Mouse (Mus musculus): Measurements from ENCODE around the gene Kcna3. TPM values are rescaled to one million over a fixed set of nuclear protein-coding genes. Genes with fewer than 3 reads are reported as not detected.

Gene Kcna3
- polyA plus RNA-seq, 1 experiment = 0.31 TPM

DNA sequence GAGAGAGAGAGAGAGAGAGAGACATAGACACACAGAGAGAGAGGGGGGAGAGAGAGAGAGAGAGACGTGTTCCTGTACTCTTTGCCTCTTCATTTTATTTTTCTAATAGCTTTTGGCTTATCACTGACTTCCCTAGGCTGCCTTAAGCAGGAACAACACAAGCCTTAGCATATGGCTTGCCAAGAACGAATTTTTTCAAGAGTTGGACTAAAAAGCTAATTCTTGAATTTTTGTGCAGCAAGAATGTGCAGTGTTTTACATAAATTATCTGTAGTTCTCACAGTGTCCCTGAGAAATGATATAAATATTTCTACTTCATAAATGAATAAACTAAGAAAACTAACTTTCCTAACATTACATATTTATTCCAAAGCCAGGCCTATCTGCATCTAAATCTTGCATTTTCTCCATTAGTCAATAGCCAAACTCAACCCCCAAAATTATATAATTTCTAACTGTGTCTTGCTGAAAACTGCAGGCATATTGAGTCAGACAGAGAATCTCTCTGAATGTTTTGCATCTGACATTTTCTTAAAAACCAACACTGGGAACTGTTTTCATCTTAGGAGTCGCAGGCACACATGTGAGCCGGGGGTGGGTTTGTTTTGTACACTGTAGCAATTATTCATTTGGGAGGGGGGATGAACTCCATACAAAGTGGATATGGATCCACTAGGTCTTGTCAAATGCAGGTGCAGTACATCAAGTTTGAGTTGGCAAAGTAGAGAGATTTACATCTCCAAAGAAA lies 26.5 kb upstream of the Kcna3 start:
- Histone ChIP-seq H3K4me1 (ENCODE audit: control insufficient read depth, insufficient read depth, low read length) (no peaks in the 10 kb centered on the region), H3K27ac (ENCODE audit: control insufficient read depth, insufficient read depth, low read depth, low read length) (no peak overlapping the region), H3K27me3 (ENCODE audit: control insufficient read depth, insufficient read depth, low read length) (no peaks in the 10 kb centered on the region), H3K4me3 (ENCODE audit: control insufficient read depth, low read depth, low read length) (no peak overlapping the region), H3K36me3 (ENCODE audit: control insufficient read depth, insufficient read depth, low read length) (no peaks in the 10 kb centered on the region)
- TF ChIP-seq POLR2A (IDR thresholded peaks at IDR 0.05; ENCODE audit: control insufficient read depth, low read depth, low read length) (no peak), CTCF (IDR thresholded peaks at IDR 0.05; ENCODE audit: control insufficient read depth, insufficient read depth, insufficient replicate concordance, low read depth, low read length) (no peak)

GRCm38 (mm10) chr3:107018286-107018685 lies 17.7 kb upstream of the Kcna3 start:
- no peak overlapping the region for H3K4me3 ChIP-seq (ENCODE audit: control insufficient read depth, low read depth, low read length)
- H3K36me3 ChIP-seq (ENCODE audit: control insufficient read depth, insufficient read depth, low read length) = no peaks in the 10 kb centered on the region
- TF ChIP-seq CTCF (IDR thresholded peaks at IDR 0.05; ENCODE audit: control insufficient read depth, insufficient read depth, insufficient replicate concordance, low read depth, low read length) (no peak), POLR2A (IDR thresholded peaks at IDR 0.05; ENCODE audit: control insufficient read depth, low read depth, low read length) (no peak)
- no peaks in the 10 kb centered on the region for H3K4me1 ChIP-seq (ENCODE audit: control insufficient read depth, insufficient read depth, low read length)
- no peak overlapping the region for H3K27ac ChIP-seq (ENCODE audit: control insufficient read depth, insufficient read depth, low read depth, low read length)
- no peaks in the 10 kb centered on the region for H3K27me3 ChIP-seq (ENCODE audit: control insufficient read depth, insufficient read depth, low read length)

GRCm38 (mm10) chr3:107031547-107031946 lies 4.4 kb upstream of the Kcna3 start:
- Histone ChIP-seq H3K4me3 (ENCODE audit: control insufficient read depth, low read depth, low read length) (no peak overlapping the region), H3K27me3 (ENCODE audit: control insufficient read depth, insufficient read depth, low read length) (peaks cover 2% of the 10 kb centered on the region; the same call in 1 of the 2 replicates), H3K4me1 (ENCODE audit: control insufficient read depth, insufficient read depth, low read length) (peaks cover 9% of the 10 kb centered on the region), H3K27ac (ENCODE audit: control insufficient read depth, insufficient read depth, low read depth, low read length) (no peak overlapping the region), H3K36me3 (ENCODE audit: control insufficient read depth, insufficient read depth, low read length) (no peaks in the 10 kb centered on the region)
- TF ChIP-seq CTCF (IDR thresholded peaks at IDR 0.05; ENCODE audit: control insufficient read depth, insufficient read depth, insufficient replicate concordance, low read depth, low read length) (no peak), POLR2A (IDR thresholded peaks at IDR 0.05; ENCODE audit: control insufficient read depth, low read depth, low read length) (no peak)

DNA sequence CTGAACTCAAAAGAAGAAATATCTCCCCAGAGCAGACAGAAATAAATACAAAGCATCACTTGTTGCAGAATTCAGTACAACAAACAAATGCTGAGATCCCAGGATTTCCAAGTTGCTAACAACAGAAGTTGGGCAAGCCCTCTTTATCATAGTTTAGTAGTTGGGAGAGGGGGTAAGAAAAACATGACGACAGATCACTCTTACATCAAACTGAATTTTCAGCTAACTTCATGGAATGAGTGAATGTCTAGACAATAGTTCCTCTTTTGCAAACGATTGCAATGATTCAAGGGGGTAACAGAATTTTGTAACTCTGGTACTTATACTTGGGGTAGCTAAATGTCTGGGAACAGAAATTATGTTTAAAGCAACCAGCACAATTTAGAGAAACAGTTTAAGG lies 1.2 kb upstream of the Kcna3 start:
- Histone ChIP-seq H3K27ac (ENCODE audit: control insufficient read depth, insufficient read depth, low read depth, low read length) (no peak overlapping the region), H3K4me3 (ENCODE audit: control insufficient read depth, low read depth, low read length) (no peak overlapping the region), H3K27me3 (ENCODE audit: control insufficient read depth, insufficient read depth, low read length) (peaks cover 4% of the 10 kb centered on the region; the same call in 1 of the 2 replicates), H3K4me1 (ENCODE audit: control insufficient read depth, insufficient read depth, low read length) (peaks cover 14% of the 10 kb centered on the region), H3K36me3 (ENCODE audit: control insufficient read depth, insufficient read depth, low read length) (no peaks in the 10 kb centered on the region)
- TF ChIP-seq POLR2A (IDR thresholded peaks at IDR 0.05; ENCODE audit: control insufficient read depth, low read depth, low read length) (no peak), CTCF (IDR thresholded peaks at IDR 0.05; ENCODE audit: control insufficient read depth, insufficient read depth, insufficient replicate concordance, low read depth, low read length) (no peak)

GRCm38 (mm10) chr3:107036458-107037039 lies 580 bp downstream of the Kcna3 start:
- no peak for TF ChIP-seq CTCF (IDR thresholded peaks at IDR 0.05; ENCODE audit: control insufficient read depth, insufficient read depth, insufficient replicate concordance, low read depth, low read length)
- TF ChIP-seq POLR2A (IDR thresholded peaks at IDR 0.05; ENCODE audit: control insufficient read depth, low read depth, low read length) = no peak
- H3K27ac ChIP-seq (ENCODE audit: control insufficient read depth, insufficient read depth, low read depth, low read length) = no peak overlapping the region

DNA sequence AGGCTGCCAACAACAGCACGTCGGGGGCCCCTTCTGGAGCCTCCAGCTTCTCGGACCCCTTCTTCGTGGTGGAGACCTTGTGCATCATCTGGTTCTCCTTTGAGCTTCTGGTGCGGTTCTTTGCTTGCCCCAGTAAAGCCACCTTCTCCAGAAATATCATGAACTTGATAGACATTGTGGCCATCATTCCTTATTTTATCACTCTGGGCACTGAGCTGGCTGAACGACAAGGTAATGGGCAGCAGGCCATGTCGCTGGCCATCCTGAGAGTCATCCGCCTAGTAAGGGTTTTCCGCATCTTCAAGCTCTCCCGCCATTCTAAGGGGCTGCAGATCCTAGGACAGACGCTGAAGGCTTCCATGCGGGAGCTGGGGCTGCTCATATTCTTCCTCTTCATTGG lies 1.1 kb downstream of the Kcna3 start:
- no peak for TF ChIP-seq POLR2A (IDR thresholded peaks at IDR 0.05; ENCODE audit: control insufficient read depth, low read depth, low read length)
- peaks cover 14% of the 10 kb centered on the region for H3K4me1 ChIP-seq (ENCODE audit: control insufficient read depth, insufficient read depth, low read length)
- H3K36me3 ChIP-seq (ENCODE audit: control insufficient read depth, insufficient read depth, low read length) = no peaks in the 10 kb centered on the region
- H3K4me3 ChIP-seq (ENCODE audit: control insufficient read depth, low read depth, low read length) = peak overlapping the region; percentile 78
- peaks cover 4% of the 10 kb centered on the region; the same call in 1 of the 2 replicates for H3K27me3 ChIP-seq (ENCODE audit: control insufficient read depth, insufficient read depth, low read length)
- no peak overlapping the region for H3K27ac ChIP-seq (ENCODE audit: control insufficient read depth, insufficient read depth, low read depth, low read length)

More at GRCm38 (mm10) chr3:107036458-107037039, 580 bp downstream of the Kcna3 start:
- H3K4me1 ChIP-seq (ENCODE audit: control insufficient read depth, insufficient read depth, low read length) = peaks cover 14% of the 10 kb centered on the region
- H3K36me3 ChIP-seq (ENCODE audit: control insufficient read depth, insufficient read depth, low read length) = no peaks in the 10 kb centered on the region
- H3K27me3 ChIP-seq (ENCODE audit: control insufficient read depth, insufficient read depth, low read length) = peaks cover 4% of the 10 kb centered on the region; the same call in 1 of the 2 replicates
- peak overlapping the region; percentile 78 for H3K4me3 ChIP-seq (ENCODE audit: control insufficient read depth, low read depth, low read length)

- H3K36me3 ChIP-seq (ENCODE audit: control insufficient read depth, insufficient read depth, low read length) = no peaks in the 10 kb centered on the region
- no peak for TF ChIP-seq CTCF (IDR thresholded peaks at IDR 0.05; ENCODE audit: control insufficient read depth, insufficient read depth, insufficient replicate concordance, low read depth, low read length)
- no peak for TF ChIP-seq POLR2A (IDR thresholded peaks at IDR 0.05; ENCODE audit: control insufficient read depth, low read depth, low read length)
- H3K4me3 ChIP-seq (ENCODE audit: control insufficient read depth, low read depth, low read length) = no peak overlapping the region
- peaks cover 14% of the 10 kb centered on the region for H3K4me1 ChIP-seq (ENCODE audit: control insufficient read depth, insufficient read depth, low read length)
- no peak overlapping the region for H3K27ac ChIP-seq (ENCODE audit: control insufficient read depth, insufficient read depth, low read depth, low read length)
- peaks cover 4% of the 10 kb centered on the region; the same call in 1 of the 2 replicates for H3K27me3 ChIP-seq (ENCODE audit: control insufficient read depth, insufficient read depth, low read length)
Observed at GRCm38 (mm10) chr3:107037536-107038155, 1.7 kb downstream of the Kcna3 start.
